Mouse (Mus musculus): ENCODE results near the gene Mob3b.

The Mob3b gene

DNA sequence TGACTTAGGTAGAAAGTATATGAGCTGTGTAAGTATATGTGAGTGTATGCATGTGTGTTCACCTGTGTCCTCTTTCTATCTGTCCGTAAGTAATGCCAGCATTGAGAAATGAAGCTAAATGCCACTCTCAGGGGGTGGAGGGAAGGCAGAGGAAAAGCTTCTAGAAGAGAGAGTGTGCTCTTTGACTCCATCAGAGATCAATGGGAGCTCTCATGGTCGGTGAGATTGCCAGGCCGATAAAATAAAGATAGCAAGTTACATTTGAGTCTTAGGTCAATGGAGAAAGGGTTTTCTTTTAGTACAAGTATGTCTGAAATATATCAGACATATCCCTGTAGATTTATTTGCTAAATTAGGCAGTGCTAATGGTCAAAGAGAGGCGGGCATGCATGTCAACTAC, 9.0 kb downstream of the Mob3b start:
- no peak for DNase-seq (ENCODE audit: inconsistent ontology term)

DNA sequence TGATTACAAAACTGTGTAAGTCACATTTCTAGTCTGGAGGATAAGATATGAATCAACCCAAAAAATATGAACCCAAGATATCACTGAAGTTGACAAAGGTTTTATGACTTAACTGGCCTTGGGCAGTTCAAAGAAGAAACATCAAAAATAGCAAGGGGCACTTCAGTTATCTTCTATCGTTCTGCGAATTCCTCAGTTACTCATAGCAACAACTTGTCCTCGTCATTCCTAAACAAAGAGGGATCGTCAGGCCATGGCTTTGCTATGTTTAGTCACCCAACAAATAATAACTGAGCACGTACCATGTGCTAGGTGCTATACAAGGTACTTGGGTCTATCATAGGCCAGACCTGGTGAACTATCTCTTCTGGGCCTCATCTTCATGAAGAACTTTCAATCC, 10.7 kb downstream of the Mob3b start:
- DNase-seq (ENCODE audit: inconsistent ontology term) = no peak

DNA sequence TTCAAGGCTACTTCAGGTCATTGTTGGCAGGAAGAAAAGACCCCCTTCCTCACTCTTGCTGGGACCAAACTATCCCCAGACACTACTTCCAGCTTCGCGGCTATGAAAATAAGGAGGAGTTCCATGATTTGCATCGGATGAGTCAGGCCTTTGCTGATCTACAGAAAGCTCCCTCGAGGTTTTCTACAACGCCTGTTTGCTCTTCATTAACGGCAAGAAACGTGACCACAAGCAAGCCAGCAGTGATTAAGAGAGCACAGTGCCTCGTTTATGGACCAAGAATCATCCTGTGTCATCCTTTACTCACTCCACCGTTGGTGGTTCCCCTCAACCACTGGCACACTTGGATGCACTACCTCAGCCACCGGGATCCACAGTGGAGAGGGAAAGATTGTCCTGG, 11.6 kb downstream of the Mob3b start:
- DNase-seq (ENCODE audit: inconsistent ontology term) = no peak

DNA sequence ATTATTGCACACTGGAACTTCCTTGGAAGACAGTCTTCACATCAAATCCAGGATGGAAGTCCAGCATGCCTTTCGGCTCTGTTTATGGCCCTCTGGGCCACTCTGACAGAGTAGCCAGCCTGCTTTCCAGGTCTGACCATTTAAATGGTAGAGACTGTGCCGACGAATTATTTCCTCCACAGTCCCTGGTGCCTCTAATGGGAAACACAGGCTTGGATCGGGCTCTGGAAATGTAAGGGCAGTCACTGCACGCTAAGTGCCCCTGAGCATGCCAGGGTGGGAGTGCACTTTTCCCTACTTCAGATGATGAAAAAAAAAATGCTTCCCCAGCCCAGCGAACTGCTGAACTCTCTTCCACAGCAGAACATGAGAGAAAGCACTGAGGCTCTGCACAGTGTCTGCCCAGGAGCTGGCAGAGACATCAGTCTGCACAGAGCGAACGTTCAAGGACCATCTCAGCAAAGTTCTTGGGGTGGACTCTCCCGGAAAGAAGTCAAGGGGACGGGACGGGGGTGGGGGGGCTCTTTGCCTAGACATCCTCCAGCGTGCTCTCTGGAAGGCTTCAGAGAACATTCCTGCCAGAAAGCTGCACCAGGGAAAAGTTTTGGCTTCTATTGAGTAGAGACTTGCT, 13.7 kb downstream of the Mob3b start:
- DNase-seq (ENCODE audit: inconsistent ontology term) = no peak

DNA sequence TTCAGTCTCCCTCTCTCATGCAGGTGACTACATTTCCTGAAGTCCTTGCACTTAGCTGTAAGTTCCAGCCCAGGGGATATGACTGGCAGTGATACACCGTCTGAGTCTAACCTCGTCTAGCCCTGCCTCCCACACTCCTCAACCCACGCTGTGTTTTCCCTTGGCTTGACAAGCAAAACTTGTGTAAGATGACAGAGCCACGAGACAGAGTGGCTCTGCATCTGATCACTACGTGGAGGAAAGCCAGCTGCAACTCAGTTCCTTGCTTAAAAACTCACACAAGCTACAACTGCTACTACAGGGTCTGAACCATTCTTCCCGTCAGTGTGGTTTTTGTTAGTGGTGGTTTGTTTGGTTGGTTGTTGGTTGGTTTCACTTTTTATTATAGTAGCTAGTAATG, 17.0 kb downstream of the Mob3b start:
- DNase-seq (ENCODE audit: inconsistent ontology term) = no peak

DNA sequence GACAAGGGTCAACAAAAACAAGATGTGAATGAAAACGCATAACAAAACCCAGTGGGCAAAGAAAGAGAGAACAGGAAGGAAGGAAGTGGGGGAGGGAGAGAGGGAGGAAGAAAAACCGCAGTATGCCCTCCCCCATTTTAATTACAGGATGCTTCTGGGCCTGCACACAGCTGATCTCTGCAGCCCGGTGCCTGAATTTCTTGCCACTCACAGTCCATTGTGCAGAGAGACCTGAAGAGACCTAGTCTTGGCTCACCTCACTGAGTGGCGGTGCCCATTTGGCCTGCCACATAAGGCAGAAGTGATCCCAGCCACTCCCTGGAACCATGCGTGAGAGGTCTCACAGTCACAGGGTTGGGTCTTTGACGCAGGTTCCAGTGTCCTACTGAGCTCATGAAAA, 19.2 kb downstream of the Mob3b start:
- DNase-seq (ENCODE audit: inconsistent ontology term) = no peak

DNA sequence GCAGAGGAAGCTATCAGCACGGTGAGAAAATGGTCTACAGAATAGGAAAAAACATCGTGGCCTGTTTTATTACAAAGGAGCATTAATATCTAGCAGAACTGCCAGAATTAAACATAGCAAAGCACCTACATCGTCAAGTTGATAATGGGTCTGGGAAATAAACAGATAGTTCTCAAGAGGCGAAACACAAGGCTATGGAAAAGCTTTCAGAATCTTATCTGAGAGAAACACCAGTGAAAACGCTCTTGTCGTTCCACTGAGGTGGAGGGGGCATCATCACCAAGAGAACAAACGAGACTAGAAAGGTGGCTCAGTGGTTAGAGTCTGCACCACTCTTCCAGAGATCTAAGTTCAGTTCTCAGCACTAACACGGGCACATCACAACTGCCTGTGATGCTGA, 20.3 kb downstream of the Mob3b start:
- no peak for DNase-seq (ENCODE audit: inconsistent ontology term)

DNA sequence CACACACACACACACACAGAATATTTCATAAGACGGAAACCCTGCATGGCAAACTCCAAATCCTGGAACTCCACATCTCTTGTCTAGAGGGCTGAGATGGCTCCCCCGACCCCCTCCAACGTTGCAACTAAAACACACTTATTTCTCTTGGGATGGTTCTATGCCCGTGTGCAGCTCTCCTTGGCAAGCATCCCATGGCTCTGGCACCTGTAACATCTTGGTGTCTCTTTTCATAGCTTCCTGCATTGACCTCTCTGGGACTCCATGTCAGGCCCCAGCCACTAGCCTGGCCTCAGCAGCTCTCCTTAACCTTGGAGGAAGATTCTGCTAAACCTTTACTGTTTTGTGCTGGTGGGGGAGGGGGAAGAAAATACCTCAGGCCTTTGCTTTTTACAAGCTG, 21.5 kb downstream of the Mob3b start:
- no peak for DNase-seq (ENCODE audit: inconsistent ontology term)

DNA sequence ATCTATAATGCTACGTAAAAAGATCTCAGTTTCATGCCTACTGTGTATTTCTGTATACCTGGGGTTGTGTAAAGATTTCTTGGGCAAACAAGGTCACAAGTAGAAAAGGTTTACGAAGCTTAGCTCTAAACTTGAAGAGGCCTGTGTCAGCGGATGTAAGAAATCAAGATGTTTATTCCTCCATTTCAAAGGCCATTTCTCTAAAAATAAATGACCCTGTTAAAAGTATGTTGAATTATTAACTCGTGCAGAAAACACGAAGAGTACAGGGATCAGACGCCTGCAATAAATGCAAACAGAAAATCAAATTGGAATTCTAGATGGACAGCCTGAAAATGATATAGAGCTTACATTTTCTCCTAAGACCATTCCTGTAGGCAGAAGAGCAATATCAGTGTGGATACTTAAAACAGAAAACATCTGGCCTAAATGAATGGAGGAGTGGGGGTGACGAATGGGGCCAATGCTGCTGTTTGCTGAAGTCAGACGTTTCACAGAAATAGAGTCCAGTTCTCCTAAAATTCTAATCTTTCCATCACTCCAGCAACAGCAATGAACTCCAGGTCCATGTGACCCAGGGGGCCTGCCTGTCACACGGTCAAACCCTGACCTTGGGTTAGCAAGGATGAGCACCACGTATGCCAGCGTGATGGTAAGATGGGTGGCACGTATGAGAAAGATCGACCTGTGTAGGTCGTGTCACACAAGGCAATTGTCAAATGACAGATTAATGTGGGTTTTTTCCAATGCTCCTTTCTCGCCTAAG, 22.3 kb downstream of the Mob3b start:
- no peak for DNase-seq (ENCODE audit: inconsistent ontology term)

DNA sequence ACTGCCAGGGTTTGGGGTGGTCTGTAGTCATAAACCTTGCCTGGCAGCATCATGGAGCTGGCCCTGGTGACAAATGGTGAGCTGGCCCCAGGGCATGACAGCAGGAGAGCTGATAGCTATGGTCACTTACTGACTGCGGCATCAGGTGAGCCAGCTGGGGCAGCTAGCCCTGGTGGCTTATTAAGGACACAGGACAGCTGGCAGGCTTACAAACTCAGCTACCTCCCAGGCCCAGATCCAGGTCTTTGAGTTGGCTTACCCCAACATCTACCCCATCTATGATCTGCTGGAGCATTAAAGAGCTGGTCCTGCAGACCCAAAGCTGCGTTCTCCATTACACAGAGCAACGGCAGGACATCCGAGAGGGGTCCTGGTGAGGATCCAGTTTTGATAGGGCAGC, 23.9 kb downstream of the Mob3b start:
- no peak for DNase-seq (ENCODE audit: inconsistent ontology term)

DNA sequence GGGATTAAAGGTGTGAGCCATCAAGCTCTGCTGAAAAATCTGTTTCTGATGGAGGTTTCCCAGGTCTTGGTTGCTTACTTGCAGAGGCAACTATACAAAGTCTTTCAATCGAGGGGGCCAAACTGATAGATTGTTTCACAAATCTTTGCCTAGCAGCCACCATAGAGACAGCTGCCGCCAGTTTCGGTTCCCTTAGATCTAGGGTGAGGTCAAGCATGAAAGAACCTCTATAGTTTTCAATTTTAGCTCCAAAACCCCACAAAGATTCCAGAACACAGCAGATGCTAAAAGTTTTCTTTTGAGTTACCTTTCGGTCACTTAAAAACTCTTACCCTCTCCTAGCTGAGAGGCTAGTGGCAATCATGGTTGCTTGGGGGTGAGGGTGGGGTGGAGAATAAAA, 25.7 kb downstream of the Mob3b start:
- no peak for DNase-seq (ENCODE audit: inconsistent ontology term)

DNA sequence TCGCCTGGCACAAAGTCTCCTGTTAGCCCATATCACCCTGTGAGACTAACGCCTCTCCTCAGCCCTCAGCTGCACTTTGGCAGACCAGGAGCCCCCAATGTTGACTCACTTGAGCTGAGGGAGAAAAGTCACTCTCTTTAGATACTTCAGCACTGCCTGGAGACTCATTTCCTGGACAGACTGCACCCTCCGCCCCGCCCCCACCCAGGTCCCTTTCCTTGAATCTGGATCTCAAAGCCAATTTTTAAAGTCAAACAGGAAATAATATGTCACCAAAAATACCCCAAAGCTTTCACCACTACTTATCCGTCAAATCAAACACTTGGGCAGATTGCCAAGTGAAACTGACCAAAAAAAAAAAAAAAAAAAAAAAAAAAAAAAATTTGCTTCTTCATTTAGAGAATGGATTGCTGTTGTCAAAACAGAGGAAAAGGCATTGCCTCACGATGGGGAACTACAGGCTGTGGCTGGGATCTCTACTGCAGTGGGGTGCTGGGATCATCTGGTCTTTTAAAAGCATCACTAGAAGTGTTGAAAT, 26.8 kb downstream of the Mob3b start:
- DNase-seq (ENCODE audit: inconsistent ontology term) = no peak

DNA sequence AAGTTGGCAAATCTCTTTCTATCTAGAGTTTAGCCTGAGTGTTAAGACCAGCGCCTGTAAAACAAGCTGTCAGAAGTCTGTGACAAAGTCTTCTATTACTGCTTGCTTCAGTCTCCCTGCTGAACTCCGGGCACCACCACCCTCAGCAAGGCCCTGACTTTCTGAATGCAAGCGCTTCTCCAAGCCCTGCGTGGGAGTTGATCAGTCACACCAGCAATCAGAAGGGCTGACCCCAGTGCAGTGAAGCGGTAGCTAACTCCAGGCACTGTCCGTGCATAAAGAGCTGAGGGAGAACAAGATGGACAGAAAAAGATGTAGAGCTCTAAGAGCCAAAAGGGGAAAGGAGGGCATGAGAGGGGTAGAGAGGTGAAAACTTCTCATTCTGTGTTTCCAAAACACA, 29.5 kb downstream of the Mob3b start:
- DNase-seq (ENCODE audit: inconsistent ontology term) = peak; percentile 43

DNA sequence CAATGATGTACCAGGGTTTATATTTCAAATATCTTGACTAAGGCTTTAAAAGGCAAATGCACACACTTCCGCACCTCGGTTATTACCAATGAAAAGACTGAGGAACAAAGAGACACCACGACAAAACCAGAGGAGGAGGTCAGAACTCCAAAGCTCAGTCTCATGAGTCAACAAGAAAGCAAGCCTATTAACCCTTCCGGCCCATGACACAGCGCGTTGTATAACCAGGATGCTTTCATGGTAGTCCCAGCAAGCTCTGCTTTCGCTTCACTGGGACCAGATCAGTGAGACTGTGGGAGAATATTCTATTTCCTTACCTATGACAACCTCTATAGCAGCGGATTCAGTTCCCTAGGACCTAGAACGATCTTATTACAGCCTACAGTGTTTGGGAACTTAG, 30.5 kb downstream of the Mob3b start:
- DNase-seq (ENCODE audit: inconsistent ontology term) = no peak

DNA sequence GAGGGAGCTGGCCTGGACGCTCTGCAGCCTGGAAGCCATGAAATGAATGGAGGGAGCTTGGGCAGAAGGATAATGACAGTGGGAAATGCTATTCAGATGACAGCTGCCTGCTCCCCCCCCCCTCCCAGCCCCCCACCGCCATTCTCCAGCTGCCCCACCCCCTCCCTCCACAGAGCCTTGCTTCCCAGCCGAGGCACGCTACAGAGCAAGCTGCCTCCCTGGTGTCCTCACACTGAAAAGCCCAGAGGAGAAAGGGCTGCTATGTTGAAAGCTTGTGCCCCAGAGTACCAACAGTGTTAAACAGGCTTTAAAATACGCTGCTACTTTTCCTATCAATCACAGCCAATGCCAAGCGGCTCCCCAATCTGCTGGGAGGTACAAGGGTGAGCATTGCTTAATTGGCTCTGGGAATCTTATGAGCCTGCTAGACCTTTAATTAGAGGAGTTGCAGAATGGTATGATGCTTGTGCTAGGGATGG, 31.9 kb downstream of the Mob3b start:
- DNase-seq (ENCODE audit: inconsistent ontology term) = peak; percentile 30

DNA sequence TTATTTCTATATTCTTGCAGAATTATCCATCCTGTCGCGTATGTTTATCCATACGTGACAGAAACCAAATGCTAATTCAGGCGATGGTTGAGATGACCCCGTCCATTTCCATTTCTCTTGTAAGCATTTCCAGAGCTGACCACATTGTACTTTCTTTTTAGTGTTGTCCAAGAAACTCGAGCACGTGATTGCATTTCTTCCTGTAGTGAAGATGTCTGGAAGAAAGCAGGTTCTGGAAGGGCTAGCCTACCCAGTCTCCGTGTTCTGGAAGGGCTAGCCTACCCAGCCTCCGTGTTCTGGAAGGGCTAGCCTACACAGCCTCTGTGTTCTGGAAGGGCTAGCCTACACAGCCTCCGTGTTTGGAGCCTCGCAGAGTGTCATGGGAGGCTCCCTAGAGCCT, 33.3 kb downstream of the Mob3b start:
- DNase-seq (ENCODE audit: inconsistent ontology term) = no peak

DNA sequence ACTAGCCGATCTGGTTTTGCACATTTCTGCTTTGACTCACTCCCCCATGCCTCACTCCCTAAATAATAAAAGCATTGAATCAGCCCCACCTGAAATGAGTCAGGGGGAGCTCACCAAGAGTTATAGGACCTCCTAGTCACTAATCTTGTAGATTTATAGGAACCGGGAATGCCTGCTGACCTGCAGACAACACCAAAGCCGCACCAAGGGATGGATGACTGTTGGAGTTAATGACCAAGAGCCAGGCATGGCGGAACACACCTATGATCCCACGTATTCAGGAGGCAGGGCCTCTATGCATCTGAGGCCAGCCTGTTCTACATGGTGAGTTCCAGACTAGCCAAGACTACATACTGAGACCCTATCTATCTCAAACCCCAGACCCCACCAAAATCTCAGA, 34.2 kb downstream of the Mob3b start:
- DNase-seq (ENCODE audit: inconsistent ontology term) = no peak

DNA sequence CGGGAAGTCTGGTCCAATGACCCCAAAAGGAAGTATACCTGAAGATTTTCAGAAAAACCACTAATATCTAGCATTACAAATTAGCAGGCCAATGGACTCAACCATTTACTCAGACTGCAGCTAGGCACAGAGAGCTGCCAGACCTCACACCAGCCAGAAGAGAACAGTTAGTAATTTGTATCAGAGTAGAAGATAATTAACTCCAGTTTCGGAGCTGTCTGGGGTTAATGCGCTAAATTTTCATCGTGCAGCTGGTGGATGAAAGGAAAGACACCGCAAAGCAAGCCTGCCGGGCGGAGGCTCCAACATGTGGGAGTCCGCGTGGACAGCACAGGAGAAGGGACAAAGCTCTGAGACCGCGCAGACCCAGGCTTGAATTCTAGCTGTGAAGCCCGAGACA, 36.2 kb downstream of the Mob3b start:
- DNase-seq (ENCODE audit: inconsistent ontology term) = peak; percentile 54

DNA sequence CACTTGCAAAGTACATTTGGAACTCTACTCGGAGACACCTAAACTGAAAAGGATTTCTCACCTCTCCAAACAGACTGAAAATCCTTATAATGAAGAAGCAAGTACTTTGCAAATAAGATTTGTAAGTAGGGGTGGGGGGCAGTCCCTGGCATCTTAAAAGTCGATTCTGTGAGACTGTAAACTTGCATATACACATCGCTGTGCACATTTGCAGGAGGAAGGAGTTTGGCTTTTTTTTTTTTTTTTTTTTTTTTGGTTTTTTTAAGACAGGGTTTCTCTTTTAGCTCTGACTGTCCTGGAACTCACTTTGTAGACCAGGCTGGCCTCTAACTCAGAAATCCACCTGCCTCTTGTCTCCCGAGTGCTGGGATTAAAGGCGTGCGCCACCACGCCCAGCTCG, 36.7 kb downstream of the Mob3b start:
- no peak for DNase-seq (ENCODE audit: inconsistent ontology term)

DNA sequence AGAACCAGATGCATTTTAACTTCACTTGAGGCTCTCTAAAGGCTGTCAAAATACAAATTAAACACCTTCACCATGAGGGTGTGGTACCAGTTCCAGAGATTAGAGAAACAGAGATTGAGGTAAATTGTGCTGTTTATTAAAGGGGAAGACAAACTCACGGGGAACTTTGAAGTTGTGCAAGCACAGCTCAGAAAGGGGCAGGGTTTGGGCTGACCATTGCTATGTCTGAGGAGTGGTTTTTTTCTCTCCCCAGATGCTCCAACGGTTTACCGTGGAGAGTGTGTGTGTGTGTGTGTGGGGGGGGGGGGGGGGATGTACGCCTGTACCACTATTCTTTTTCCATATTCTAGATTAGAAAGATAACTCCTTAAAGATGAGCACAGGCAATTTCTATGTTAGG, 37.1 kb downstream of the Mob3b start:
- DNase-seq (ENCODE audit: inconsistent ontology term) = no peak

DNA sequence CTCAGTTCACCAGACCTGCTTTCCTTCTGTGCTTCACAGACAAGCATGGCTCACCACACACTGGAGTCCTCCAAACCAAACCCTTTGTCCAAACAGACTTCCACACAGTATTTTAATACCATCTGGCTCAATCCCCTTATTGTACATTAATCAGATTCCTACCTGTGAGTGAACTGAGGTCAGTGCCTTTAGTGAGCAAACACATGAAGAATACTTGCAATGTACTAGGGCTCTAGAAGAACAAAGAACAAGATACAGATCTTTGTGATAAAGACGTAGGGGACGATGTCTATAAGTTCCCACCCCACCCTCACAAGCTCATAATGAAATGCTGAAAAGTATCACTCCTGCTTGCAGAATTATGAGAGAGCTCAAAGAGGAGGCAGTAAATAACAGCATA, 38.4 kb downstream of the Mob3b start:
- no peak for DNase-seq (ENCODE audit: inconsistent ontology term)

DNA sequence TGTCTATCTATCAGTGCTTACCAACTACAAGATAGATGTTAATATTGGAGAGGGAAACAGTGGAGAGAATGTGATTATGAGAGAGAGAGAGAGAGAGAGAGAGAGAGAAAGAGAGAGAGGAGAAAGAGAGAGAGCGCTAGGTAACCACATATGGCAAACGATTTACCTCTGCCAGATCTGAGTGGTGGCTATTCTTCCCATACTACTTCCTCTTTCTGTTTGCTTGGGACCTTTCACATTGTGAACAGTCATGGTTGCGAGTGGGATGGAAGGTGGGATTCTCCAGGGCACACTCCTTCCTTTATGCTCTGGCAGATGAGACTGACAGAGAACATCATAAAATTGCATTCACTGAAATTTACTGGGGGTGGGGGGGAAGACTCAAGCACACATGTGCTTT, 40.1 kb downstream of the Mob3b start:
- no peak for DNase-seq (ENCODE audit: inconsistent ontology term)

DNA sequence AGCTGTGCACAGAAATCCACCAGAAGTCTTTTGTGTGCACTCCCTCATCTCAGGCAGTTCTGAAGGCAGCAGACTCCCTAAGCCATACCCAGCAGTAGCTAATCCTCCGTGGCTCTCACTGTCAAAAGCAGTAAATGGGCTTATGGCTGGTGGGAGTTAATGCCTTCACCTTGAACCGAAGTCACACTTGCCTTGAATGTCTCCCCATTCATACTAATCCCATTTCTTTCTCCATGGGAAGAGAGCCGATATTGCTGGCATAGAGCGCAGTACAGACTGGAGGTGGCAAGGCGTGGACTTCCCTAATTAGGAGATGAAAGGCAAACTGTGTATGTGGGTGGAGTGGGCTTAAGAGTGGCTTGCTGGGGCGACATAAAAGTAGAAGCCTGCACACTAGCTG, 41.4 kb downstream of the Mob3b start:
- DNase-seq (ENCODE audit: inconsistent ontology term) = no peak

Data from Muller cell, postnatal 12 days (primary cell).